Mouse (Mus musculus): ENCODE data around the gene Cdh7.

DNA sequence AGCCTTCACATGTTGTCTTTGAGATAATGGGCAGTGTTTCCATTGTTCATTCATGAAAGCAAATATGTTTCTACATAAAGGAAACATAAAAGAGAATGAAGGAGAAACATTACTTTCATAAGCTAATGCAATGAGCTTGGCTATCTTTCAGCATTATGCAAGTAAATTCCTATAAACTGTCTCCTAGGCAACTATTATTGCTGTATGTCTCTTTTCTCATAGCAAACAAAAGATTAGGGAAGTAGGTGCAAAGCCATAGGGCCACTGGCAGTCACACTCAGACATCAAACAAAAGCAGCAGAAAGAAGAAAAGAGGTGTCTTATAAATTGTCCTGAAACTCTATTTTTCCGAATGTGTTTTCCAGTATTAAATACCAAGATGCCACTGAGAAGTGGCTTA is 136.6 kb downstream of the Cdh7 start:
- TF ChIP-seq CTCF (IDR thresholded peaks at IDR 0.05; ENCODE audit: low read depth) (no peak), EP300 (IDR thresholded peaks at IDR 0.05; ENCODE audit: low read depth) (no peak)
